Mouse (Mus musculus) right cerebral cortex, postnatal 36 days (tissue): ENCODE results near the gene Abcg1.

Experiments
- DNase-seq, 2 experiments: peaks; one replicate each; pipeline ENCODE4 v3.0.0; 2022; ENCODE audit warnings: low spot score in 2 of 2, mixed read lengths in 1 of 2

Gene Abcg1

GRCm38 (mm10) chr17:31129452-31129851 lies 72.0 kb downstream of the Abcg1 start, which contains the start of gene Tff3:
Gene Tff3 (minus strand): TSS chr17:31129646.
- DNase-seq, result no peak

DNA sequence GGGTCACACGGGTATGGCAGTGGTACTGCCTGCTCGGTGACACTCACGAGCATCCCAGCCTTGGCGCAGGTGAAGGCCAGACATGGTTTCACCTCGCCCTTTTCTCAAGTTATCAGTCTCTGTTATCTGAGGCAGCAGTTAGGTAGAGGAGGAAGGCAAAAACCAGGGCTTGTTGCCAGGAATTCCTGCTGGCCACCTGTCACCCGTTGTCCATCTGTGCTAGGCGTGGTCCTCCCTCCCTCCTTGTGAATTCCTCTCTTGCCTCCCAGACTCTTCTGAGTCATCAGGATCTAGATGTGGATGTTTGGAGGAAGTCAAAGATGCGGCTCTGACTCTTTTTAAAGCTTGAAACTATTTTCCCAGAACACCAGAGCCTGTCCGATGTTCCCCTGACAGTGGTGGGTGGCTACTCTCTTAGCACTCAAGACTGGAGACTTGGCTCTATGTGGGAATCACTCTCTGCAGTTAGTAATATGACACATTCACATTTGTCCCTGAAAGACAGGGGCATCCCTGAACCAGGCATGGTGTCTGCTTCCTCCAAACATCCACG lies 73.9 kb downstream of the Abcg1 start:
- DNase-seq, result peak; percentile 37 to 41

GRCm38 (mm10) chr17:31133776-31134175 lies 76.3 kb downstream of the Abcg1 start:
- DNase-seq, result no peak

- DNase-seq, result no peak
Observed at GRCm38 (mm10) chr17:31134913-31135312, 77.4 kb downstream of the Abcg1 start.

DNA sequence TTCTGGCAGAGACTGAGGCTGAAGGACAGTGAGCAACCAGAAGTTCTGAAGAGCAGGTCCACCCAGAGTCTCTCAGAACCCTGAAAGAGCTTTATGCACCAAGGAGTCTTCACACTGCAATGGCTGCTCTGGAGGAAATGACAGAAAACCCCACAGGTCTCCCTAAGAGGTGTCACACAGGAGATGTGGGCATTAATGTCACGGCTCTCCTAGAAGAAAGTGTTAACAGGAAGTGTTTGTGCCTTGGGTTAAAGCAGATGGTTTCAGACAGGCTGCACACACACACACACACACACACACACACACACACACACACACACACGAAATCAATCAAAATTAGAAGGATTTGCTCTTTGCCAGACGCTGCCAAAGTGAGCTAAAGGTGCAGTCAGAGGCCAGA lies 78.8 kb downstream of the Abcg1 start:
- no peak for DNase-seq

- DNase-seq, result no peak
Observed at GRCm38 (mm10) chr17:31136821-31137220, 79.3 kb downstream of the Abcg1 start.

DNA sequence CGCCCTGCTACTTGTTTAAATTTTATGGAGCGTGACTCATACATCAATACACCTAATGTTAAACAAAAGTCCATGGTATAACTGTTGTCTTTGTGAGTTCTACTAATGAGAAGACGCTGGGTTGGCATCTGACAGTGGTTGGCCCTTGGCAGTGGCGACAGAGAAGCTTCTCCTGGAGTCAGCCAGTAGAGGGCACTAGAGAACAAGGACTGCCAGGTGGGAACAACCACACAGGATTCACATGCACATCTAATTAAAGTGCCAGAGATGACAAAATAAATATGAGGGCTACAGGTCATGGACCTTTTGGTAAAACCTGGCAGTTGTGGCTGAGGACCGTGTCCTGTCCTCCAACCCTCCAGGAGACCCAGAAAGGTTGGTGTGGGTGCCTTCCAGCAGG lies 80.9 kb downstream of the Abcg1 start:
- DNase-seq, result no peak

DNA sequence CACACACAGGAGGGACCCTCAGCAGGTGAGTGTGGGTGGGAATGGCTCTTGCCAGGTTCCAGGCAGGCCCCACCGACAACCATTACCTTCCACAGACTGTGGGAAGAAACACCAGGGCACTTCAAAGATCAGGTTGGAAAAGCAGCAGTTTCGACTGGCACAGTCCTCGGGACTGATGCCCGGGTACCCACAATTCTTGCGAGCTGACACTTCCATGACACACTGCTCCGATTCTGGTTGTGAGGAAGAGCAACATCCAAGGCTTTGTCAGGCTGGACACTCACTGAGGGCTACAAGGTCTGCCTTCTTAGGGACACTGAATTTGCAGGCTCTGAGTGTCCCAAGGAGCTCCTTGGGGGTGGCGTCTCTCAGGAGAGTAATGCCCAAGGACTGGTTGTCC lies 84.6 kb downstream of the Abcg1 start:
- DNase-seq, result no peak

GRCm38 (mm10) chr17:31144040-31145037 lies 86.9 kb downstream of the Abcg1 start, which contains the start of gene Tff2:
Gene Tff2 (minus strand): TSS chr17:31144282.
- no peak for DNase-seq

- DNase-seq, result no peak
Observed at GRCm38 (mm10) chr17:31145998-31146397, 88.5 kb downstream of the Abcg1 start.

DNA sequence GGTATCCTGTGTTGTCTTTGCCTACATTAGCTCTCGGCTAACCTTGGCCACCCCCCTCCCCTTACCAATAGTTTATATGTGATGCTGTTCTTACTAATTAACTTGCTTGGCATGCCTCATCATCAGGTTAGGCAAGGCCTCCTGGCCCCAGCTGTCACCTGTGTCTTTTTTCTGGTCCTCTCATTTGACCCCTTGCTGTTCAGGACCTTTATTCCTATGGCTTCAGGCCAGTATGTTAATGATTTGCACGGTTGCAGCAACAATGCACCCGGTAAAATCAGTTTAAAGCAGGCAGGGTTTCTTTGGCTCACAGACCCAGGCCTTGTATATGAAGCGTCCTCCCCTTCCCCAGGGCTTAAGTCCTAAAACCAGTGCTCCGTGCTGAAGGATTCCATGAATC lies 95.0 kb downstream of the Abcg1 start:
- no peak for DNase-seq

DNA sequence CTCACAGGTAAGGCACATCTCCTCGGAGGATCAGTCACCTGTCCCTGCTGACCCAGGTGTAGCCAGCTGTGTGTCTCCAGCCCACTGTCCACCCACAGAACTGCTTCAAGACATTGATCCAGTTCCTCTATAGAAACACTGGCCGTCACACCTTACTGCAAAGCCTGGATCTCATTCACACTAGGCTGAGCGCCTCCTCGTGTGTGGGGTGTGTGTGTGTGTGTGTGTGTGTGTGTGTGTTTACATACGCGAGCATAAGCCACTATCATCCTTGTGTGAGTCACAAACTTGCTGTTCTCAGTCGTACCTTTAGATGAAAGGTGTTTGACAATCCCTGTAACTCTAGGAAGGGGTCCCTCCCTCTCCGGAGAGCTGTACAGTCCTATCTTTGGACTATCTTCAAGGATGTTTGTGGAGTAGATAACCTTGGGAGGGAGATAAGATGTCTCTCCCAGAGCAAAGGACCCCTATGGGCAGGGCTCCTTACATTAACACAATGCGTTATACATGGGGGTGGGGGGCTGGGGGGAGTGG lies 95.6 kb downstream of the Abcg1 start:
- DNase-seq, result no peak

- DNase-seq, result no peak
Observed at GRCm38 (mm10) chr17:31153785-31154184, 96.3 kb downstream of the Abcg1 start.

DNA sequence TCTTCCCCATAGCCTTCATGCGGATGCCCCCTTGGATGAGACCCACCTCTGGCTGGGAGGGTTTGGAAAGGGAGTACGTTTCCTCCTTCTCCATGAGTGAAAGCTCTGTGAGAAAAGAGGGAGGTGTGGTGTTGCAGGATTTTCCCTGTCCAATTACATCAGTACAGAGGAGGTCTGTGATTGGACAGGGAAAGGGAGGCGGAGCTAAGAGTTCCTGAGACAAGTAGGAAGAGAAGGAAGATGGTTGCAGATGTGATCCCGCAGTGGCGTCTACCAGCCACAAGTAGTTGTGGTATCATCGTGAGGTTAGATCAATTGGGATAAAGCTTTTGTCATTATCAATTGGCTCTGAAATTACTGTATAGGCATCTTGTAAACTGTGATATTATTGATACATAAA lies 100.4 kb downstream of the Abcg1 start:
- DNase-seq, result no peak

- no peak for DNase-seq
Observed at GRCm38 (mm10) chr17:31160291-31160690, 102.8 kb downstream of the Abcg1 start.

DNA sequence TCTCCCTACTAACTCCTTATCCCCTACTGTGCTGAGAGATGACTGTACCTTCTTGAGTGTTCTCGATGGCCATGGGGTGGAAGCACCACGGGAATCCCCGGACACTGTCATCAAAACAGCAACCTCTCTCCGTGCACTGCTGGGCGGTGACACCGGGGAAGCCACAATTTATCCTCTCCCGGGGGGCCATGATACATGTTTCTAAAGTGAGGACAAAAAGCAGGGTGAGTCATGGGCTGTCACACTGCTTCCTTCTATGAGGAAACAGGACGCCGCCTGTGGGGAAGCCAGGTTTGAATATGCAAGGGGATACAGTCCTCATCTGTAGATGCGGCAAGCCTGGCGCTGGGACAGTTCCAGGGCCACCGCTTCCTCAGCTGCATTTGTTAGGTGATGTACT lies 105.1 kb downstream of the Abcg1 start:
- no peak for DNase-seq

DNA sequence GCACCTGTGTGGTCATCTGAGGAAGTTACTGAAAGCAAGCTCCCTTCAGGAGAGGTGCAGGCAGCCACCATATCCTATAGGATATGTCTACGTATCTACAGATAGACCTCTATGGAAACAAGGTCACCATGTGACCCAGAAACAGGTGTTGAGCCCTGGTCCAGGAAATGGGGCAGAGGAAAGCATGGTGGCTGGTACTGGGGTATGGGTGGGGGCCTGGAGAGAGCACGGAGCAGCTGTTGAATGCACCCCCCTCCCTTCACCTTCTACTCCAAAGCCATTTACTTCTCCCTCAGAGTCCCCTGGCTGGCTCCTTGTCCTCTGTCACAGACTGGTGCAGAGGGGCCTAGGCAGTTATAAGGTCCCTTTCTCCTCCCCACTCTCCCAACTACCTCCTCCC lies 106.3 kb downstream of the Abcg1 start:
- no peak for DNase-seq

DNA sequence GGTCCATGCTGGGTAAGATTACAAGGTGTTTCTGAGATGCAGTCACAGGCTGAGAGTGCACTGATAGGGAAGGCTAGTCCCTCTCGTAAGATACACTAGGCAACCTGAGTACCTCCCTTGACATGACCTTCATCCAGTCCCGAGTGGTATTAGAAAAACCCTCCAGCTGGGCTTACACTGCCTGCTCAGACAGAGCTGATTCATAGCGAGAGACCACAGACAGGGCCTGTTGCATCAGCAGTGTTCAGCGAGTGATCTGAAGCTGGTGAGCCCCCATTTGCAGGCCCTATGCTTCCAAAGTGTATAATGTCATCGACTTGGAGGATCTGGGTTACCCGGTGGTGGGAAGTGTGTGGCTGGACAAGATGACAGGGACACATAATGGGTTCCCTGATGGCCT lies 107.7 kb downstream of the Abcg1 start, which contains the start of gene Tff1:
Gene Tff1 (minus strand): TSS at position 151 of the 400 bp plus-strand sequence.
- no peak for DNase-seq
